Mouse (Mus musculus) cerebellum, postnatal 14 days (tissue): ENCODE results near the gene Hpn.

ENCODE experiments used
- DNase-seq, 2 experiments: peaks; one replicate each; pipeline ENCODE4 v3.0.0; 2021; ENCODE audit warnings: mixed read lengths in 2 of 2

Hpn gene

DNA sequence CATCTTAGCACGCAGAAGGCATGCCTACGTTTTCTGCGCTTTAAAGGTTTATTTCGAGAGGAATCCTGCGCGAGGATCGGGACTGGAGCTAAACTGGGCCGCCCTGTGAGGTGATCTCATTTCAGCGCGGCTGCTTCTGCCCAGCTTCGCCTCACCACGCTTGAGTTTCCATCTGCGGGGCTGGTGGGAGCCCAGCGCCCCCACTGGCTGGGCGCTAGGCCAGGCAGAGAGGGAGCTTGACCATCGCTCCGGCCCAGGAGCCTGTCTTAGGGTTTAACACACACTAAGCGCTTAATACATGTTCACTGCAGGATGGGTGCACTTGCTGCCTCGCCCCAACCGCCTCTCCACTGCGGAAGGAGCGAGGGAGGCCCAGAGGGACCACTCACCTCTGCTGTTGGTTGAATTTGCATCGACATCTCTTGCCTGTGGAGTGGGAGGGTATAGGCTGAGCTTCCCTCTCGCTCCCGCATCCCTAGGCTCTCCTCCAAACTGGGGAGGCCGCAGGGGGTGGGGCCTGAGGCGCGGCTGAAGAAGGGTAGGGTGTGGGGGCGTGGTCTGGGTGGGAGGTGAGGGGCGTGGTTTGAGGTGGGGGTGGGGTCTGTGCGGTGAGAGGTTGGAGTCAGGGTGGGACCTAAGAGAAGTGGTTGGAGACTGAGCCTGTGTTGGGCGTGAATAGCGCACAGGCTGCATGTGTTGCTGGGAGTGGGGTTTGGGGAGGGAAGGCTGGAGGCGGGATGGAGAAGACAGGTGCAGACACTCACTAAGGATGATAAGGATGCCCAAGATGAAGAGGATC lies 62.3 kb downstream of the Hpn start:
- DNase-seq: peak; percentile 91 to 94

DNA sequence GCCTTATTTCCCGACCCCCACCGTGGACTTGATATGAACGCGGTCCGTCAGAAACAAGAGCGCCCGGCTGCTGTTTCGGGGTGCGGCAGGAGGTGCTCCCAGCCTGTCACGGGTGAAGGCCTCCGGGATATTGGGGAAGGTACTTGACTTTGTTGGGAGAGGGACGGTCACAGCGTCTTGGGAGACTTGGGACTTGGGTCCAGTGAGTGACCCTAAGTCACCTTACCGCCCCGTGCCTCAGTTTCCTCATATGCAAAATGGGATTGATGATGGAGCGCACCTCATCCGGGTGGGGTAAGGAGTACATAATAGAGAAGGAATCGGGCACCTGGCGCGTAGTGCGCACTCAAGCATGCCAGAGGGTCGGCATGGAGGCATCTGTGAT lies 62.8 kb downstream of the Hpn start:
- DNase-seq: peak in 1 of 2 experiments; percentile 38

- peak; percentile 77 to 80 for DNase-seq
These were observed 63.6 kb downstream of the Hpn start, which contains the start of gene Fxyd7 for GRCm38 (mm10) chr7:31051321-31052021. Fxyd7 (minus strand) TSS chr7:31051467.

GRCm38 (mm10) chr7:31050921-31051320 lies 64.2 kb downstream of the Hpn start:
- DNase-seq: peak; percentile 72 to 74

DNA sequence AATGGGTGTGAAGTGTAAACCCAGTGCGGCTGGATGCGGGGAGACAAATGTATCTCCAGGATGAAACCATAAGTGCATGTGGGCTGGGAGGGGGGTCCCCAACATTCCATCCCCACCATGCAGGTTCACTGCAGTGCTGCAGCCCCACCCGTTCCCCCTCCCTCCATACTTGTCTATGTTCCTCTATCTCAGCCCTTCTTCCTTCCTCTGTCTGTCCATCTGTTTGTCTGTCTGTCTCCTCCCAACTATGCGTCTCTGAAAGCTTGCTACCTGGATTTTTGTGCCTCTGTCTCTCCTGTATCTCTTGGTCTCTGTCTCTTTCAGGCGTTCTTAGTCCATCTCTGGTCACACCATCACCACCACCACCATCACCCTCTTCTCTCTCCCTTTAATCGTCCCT lies 64.6 kb downstream of the Hpn start:
- DNase-seq: peak; percentile 46 to 54

GRCm38 (mm10) chr7:31049846-31050281 lies 65.2 kb downstream of the Hpn start:
- peak; percentile 75 to 76 for DNase-seq

DNA sequence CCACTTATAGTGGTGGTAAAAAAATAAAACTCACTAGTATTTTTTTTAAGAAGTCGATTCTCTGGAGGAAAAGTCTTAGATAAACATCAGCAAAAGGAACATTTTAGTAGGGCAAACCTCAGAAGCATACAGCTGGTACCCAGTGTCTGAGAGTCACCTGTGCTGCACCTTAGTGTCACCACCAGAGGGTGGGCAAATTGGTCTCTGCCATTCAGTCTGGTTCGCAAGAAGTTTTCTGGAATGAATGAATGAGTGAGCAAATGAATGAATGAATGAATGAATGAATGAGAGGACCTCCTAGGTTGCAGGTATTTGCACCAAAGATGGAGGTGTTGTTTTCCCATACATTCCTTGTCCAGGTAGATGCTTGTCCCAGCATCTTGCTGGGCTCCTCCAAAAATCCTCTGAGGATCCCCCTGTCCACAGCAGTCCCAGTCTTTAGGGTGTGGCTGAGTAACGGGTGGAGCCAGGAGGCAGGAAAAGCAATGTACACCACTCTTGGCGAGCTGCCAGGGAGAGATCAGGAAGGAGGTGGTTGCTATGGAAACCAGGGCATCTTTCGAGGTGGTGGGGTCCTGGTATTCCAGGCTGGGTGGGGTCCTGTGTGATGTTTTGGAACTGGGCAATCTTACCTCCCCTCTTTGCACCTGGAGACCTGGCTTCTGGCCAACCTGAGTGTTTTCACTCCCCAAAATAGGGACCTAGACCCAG lies 65.8 kb downstream of the Hpn start:
- DNase-seq: peak; percentile 87 to 90
